Mouse (Mus musculus) adrenal gland, adult (tissue): ENCODE data around the gene Cdk14.

ENCODE experiments used
- DNase-seq, 2 experiments: peaks; one replicate each; pipeline ENCODE4 v3.0.0; 2022 to 2023; ENCODE audit warnings: low spot score in 1 of 2; ENCODE audit not compliant: inconsistent age in 2 of 2

Cdk14 gene

GRCm38 (mm10) chr5:4812036-4812729, 607.9 kb downstream of the Cdk14 start:
- no peak for DNase-seq

- DNase-seq: no peak
Measured at GRCm38 (mm10) chr5:4805228-4805627, 614.9 kb downstream of the Cdk14 start.

GRCm38 (mm10) chr5:4803708-4804107, 616.4 kb downstream of the Cdk14 start:
- no peak for DNase-seq

GRCm38 (mm10) chr5:4801971-4802370, 618.1 kb downstream of the Cdk14 start:
- no peak for DNase-seq

- no peak for DNase-seq
Measured at GRCm38 (mm10) chr5:4801096-4801850, 618.8 kb downstream of the Cdk14 start.

GRCm38 (mm10) chr5:4791219-4791618, 628.9 kb downstream of the Cdk14 start:
- DNase-seq: no peak

- no peak for DNase-seq
Measured at GRCm38 (mm10) chr5:4790265-4790664, 629.8 kb downstream of the Cdk14 start.

GRCm38 (mm10) chr5:4788484-4788883, 631.6 kb downstream of the Cdk14 start:
- DNase-seq: no peak

- no peak for DNase-seq
Measured at GRCm38 (mm10) chr5:4786816-4787215, 633.3 kb downstream of the Cdk14 start.

GRCm38 (mm10) chr5:4778274-4778673, 641.8 kb downstream of the Cdk14 start:
- DNase-seq: no peak

- no peak for DNase-seq
Measured at GRCm38 (mm10) chr5:4776495-4776894, 643.6 kb downstream of the Cdk14 start.

GRCm38 (mm10) chr5:4773090-4773772, 646.9 kb downstream of the Cdk14 start:
- DNase-seq: no peak

- DNase-seq: no peak
Measured at GRCm38 (mm10) chr5:4770609-4771008, 649.5 kb downstream of the Cdk14 start.

- peak; percentile 36 to 57 for DNase-seq
Measured at GRCm38 (mm10) chr5:4767896-4768295, 652.2 kb downstream of the Cdk14 start.

GRCm38 (mm10) chr5:4766719-4767118, 653.4 kb downstream of the Cdk14 start:
- no peak for DNase-seq

GRCm38 (mm10) chr5:4761891-4762290, 658.2 kb downstream of the Cdk14 start:
- no peak for DNase-seq

- no peak for DNase-seq
Measured at GRCm38 (mm10) chr5:4758331-4759080, 661.6 kb downstream of the Cdk14 start.

GRCm38 (mm10) chr5:4757902-4758301, 662.2 kb downstream of the Cdk14 start, which contains the start of gene Fzd1:
Gene Fzd1, minus strand, starts transcription at chr5:4758035.
- DNase-seq: peak; percentile 94 to 97

GRCm38 (mm10) chr5:4756871-4757711, 663.0 kb downstream of the Cdk14 start:
- peak; percentile 72 to 88 for DNase-seq

- DNase-seq: peak in 1 of 2 experiments; percentile 21
Measured at GRCm38 (mm10) chr5:4756001-4756681, 664.0 kb downstream of the Cdk14 start.
